Mouse (Mus musculus) stomach, postnatal 0 days (tissue): Measurements from ENCODE around the gene Dido1.
"Not testable (repeated sequence)": the region's sequence is repeated elsewhere in the genome, so short reads cannot be mapped to it uniquely, and the experiment has no call there.

ENCODE experiments used
- CTCF ChIP-seq: IDR thresholded peaks from 2 replicates; pipeline ENCODE4 v1.5.1; 2016; ENCODE audit warnings: antibody characterized with exemption, low read depth, mild to moderate bottlenecking, moderate library complexity
- EP300 ChIP-seq: optimal IDR thresholded peaks from 2 replicates; pipeline ENCODE3; 2016; ENCODE audit warnings: antibody characterized with exemption

DNA sequence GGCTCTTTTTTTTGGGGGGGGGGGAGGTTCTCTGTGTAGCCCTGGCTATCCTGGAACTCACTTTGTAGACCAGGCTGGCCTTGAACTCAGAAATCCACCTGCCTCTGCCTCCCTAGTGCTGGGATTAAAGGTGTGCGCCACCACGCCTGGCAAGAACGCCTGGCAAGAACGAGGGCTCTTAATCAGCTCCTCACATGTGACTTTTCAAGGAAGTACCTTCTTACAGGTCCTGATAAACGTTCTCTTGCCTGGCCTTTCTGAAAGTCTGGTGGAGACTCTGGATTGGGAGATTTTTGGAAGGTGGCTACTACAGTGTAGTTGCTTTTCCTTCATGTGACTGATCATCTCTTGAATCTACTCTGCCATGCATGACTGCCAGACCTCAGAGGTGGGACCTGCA is 12.9 kb upstream of the Dido1 start:
- TF ChIP-seq EP300, CTCF: not testable (repeated sequence)
